Mouse (Mus musculus): Measurements from ENCODE around the gene Ldha.
"Not testable (repeated sequence)": the region's sequence is repeated elsewhere in the genome, so short reads cannot be mapped to it uniquely, and the experiment has no call there.

The Ldha gene

DNA sequence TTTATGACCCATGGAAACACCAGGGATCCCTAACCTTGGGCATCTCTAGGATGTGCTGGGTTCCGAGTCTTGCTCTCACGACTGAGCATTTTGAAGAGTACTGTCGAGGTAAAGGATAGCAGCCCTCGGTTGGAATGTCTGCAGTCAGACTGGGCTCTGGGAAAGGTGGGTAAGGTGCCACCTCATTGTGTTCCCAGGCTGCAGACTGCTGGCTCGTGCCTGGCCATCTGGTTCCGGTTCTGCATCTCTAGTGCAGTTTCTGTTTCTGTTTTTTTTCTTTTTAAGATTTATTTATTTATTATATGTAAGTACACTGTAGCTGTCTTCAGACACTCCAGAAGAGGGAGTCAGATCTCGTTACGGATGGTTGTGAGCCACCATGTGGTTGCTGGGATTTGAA lies 40.7 kb downstream of the Ldha start:
- DNase-seq: not testable (repeated sequence)

DNA sequence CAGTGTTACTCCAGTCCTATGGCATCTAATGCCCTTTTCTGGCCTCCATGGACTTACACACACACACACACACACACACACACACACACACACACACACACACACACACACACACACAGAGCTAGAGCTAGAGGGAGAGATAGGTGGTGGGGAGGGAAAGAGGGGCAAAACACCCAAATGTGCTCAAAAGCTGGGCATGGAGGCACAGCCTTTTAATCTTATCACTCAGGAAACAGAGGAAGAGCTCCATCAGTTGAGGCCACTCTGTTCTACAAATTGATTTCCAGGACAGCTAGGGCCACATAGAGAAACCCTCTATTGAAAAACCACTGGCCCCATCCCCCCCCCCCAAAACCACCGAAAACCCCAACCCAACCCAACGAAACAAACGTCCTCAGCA lies 42.0 kb downstream of the Ldha start:
- DNase-seq: no peak

GRCm38 (mm10) chr7:46895511-46895910 lies 54.2 kb downstream of the Ldha start:
- no peak for DNase-seq

- no peak for DNase-seq
These were observed 58.1 kb downstream of the Ldha start for GRCm38 (mm10) chr7:46899343-46899742.
